Mouse (Mus musculus): Measurements from ENCODE around the gene P2ry14. TPM values are rescaled to one million over a fixed set of nuclear protein-coding genes. Genes with fewer than 3 reads are reported as not detected.
A peak's percentile ranks its signal among the peaks of the same experiment; 100 is the strongest.

P2ry14 gene
- polyA plus RNA-seq, 1 experiment from 2014 or later = 3.0 TPM

DNA sequence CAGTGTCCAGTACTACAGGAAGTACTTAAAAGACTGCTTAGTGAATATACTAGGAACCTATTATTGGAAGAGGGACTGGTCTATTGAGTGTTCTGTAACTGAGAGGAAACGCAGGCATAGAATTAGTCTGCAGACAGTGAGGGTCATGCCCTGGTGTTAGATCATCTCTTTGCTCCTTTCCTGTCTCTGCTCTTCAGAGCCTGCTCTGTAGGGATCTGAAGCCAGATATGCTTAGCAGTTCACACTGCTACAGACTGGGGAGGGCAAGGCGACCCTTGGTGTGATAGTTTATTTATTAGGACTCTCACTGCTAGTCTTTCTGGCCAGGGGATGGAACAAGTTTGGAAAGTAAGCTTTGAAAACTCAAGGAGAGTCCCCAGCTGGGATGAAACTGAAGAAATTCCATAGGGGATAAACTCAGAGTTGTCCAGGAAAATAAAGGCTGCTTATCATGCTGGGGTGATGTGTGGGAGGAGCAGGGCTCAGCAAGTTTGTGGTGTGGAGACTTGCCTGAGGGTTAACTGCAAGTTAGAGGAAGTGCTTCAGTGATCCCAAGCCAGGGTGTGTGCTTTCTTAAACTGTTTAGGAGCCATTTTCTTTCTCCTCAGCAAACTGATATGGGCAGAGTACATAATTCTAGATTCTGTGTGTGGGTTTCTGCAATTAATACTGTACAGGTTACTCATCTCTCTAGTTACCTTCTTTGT lies 16.7 kb upstream of the P2ry14 start:
- 26% methylated on average over 2 of the region's 2 CpGs for WGBS
- 0 out of 2 replicates have a peak overlapping the region, but pooled peaks have one; percentile 14 for H3K27ac ChIP-seq
- ATAC-seq (replicated peaks; ENCODE audit: low FRiP score) = peak; percentile 52
- no peaks in the 10 kb centered on the region for H3K9me3 ChIP-seq (replicated peaks)
- no peak overlapping the region for H3K4me2 ChIP-seq
- H3K4me3 ChIP-seq (replicated peaks) = no peak overlapping the region
- no peaks in the 10 kb centered on the region for H3K27me3 ChIP-seq
- H3K36me3 ChIP-seq = no peaks in the 10 kb centered on the region
- H3K4me1 ChIP-seq = peaks cover 14% of the 10 kb centered on the region
- no peak overlapping the region for H3K9ac ChIP-seq

DNA sequence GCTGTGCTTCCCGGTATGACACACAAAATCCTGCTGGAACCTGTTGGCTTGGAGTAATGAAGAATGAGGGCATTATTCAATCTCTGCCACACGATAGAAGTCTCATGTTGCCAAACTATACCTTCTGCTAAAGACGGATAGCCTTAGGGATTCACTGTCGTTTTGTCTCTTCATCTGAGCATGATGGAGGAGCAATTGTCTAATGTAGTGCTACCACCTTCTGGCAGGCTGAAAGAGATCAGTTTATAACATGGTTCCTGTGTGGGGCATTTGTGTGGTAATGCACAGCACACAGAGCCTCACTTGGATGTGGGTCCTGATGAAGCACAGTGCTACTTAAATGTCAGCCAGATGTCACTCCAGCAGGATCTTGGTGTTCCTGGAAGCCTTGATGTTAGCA lies 15.8 kb upstream of the P2ry14 start:
- Histone ChIP-seq H3K4me3 (replicated peaks) (no peak overlapping the region), H3K9ac (no peak overlapping the region), H3K27me3 (no peaks in the 10 kb centered on the region), H3K9me3 (replicated peaks) (no peaks in the 10 kb centered on the region), H3K4me2 (no peak overlapping the region), H3K27ac (no peak overlapping the region), H3K4me1 (peaks cover 14% of the 10 kb centered on the region), H3K36me3 (no peaks in the 10 kb centered on the region)
- WGBS = 81% methylated on average over 4 of the region's 4 CpGs
- no peak for ATAC-seq (replicated peaks; ENCODE audit: low FRiP score)

DNA sequence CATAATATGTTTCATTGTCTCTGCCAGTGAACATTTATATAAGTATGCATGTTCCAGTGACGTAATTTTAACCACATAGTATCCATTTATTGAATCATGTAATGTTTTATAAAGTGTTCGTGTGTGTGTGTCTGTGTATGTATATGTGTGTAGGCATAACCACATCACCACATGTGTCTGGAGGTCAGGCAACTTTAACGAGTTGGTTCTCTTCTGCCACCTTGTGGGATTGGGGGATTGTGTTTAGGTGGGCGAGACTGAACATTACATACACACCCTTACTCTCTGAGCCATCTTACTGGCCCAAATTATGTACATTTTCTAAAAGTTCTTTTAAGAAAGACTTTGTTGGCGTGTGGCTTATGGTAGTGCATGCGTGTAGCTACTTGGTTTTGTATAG lies 15.1 kb upstream of the P2ry14 start:
- ATAC-seq (replicated peaks; ENCODE audit: low FRiP score) = no peak
- 91% methylated on average over 6 of the region's 6 CpGs for WGBS
- no peak overlapping the region for H3K4me2 ChIP-seq
- H3K4me1 ChIP-seq = peaks cover 14% of the 10 kb centered on the region
- H3K9me3 ChIP-seq (replicated peaks) = no peaks in the 10 kb centered on the region
- no peaks in the 10 kb centered on the region for H3K27me3 ChIP-seq
- H3K36me3 ChIP-seq = no peaks in the 10 kb centered on the region
- no peak overlapping the region for H3K4me3 ChIP-seq (replicated peaks)
- H3K27ac ChIP-seq = no peak overlapping the region
- no peak overlapping the region for H3K9ac ChIP-seq

DNA sequence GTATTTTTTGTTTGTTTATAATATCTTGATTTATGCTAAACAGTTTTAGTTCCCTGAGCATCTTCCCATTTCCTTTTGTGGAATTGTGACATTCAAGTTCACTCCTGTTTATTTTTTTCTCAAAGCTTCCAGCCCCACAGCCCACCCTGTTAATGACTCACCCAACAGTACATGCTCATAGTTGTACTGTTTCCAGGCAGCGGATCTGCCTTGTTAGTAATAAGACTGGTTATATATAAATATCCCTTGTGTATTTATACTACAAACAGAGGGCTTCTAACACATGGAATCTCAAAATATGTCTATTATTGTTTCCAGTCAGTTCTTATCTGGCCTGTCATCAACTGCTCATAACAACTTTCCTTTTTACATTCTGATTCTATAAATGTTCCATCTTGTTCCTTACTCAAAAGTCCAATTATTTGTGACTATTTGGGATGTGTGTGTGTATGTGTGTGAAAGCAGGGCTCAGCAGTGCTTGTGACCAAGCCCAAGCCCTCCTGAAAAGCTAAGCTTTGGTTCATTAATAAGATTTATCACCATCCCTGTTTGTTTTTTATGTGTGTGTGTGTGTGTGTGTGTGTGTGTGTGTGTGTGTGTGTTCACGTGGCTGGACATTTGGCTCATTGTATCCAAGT lies 14.1 kb upstream of the P2ry14 start:
- no peak; the same call in 1 of the 2 replicates for ATAC-seq (replicated peaks; ENCODE audit: low FRiP score)
- Histone ChIP-seq H3K27me3 (no peaks in the 10 kb centered on the region), H3K4me3 (replicated peaks) (no peak overlapping the region), H3K9ac (no peak overlapping the region), H3K4me1 (peaks cover 14% of the 10 kb centered on the region), H3K36me3 (no peaks in the 10 kb centered on the region), H3K27ac (no peak overlapping the region), H3K9me3 (replicated peaks) (no peaks in the 10 kb centered on the region), H3K4me2 (no peak overlapping the region)
- WGBS = 47% methylated on average over 2 of the region's 2 CpGs

DNA sequence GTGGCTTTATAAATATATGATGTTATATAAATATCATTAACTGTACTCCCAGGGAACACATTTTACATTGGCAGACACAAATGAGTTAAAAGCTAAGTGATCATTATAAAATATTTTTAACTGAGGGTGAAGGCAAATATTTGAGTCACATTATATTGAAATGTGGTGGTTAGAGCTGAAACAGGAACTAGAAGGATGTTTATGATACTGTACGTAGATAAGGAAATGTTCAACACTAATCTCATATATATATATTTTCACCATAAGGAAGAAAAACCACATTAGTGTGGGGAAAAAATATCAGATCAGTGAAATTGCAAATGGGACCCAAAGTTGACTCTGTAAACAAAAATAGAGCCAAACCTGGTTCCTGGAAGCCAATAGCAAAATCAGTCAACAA lies 7.0 kb upstream of the P2ry14 start:
- Histone ChIP-seq H3K9me3 (replicated peaks) (no peaks in the 10 kb centered on the region), H3K4me3 (replicated peaks) (no peak overlapping the region), H3K27me3 (no peaks in the 10 kb centered on the region), H3K36me3 (no peaks in the 10 kb centered on the region), H3K4me2 (no peak overlapping the region), H3K9ac (no peak overlapping the region), H3K4me1 (no peaks in the 10 kb centered on the region), H3K27ac (no peak overlapping the region)
- ATAC-seq (replicated peaks; ENCODE audit: low FRiP score) = no peak
- WGBS = 79% methylated on average over 1 of the region's 1 CpGs

DNA sequence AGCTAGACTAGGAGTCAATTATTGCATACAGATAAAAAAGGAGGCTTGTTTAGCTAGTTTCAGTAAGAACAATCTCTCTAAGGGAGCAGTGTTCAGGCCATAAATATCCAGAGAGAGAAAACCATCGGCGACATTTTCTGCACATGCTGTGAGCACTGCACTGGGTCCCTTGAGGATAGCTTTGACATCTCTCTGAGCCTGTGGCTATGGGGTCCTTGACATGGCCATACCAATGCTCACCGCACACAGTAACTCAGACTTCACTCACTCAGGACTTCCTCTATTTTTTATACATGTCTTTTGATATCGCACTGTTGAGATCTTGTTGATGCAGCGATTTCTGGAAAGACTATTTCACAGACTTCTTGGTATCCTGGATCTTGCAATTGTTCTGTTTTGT lies 3.6 kb upstream of the P2ry14 start:
- no peak for ATAC-seq (replicated peaks; ENCODE audit: low FRiP score)
- Histone ChIP-seq H3K27ac (no peak overlapping the region), H3K36me3 (no peaks in the 10 kb centered on the region), H3K4me1 (no peaks in the 10 kb centered on the region), H3K9ac (no peak overlapping the region), H3K27me3 (no peaks in the 10 kb centered on the region), H3K4me2 (no peak overlapping the region), H3K4me3 (replicated peaks) (no peak overlapping the region), H3K9me3 (replicated peaks) (no peaks in the 10 kb centered on the region)
- 86% methylated on average over 5 of the region's 5 CpGs for WGBS

DNA sequence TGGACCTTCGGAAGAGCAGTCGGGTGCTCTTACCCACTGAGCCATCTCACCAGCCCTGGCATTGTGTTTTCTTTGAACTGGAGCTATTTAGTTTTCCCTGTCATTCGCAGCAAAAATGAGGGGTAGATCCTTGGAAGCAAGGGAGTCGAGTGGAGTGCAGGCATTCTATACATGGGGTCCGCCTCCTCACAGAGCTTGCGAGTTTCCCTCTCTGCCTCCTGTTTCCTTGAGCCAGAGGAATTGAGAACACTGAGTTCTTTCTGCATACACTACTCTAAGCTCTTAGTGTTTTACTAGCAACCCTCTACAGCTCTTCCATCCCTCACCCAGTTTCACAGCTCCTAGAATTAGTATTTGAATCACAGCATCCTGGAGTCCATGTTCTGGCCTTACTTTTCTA lies 2.0 kb upstream of the P2ry14 start:
- no peak overlapping the region for H3K27ac ChIP-seq
- H3K9ac ChIP-seq = no peak overlapping the region
- ATAC-seq (replicated peaks; ENCODE audit: low FRiP score) = no peak
- 91% methylated on average over 6 of the region's 6 CpGs for WGBS
- H3K4me2 ChIP-seq = no peak overlapping the region
- H3K27me3 ChIP-seq = no peaks in the 10 kb centered on the region
- H3K4me1 ChIP-seq = no peaks in the 10 kb centered on the region
- no peaks in the 10 kb centered on the region for H3K36me3 ChIP-seq
- H3K9me3 ChIP-seq (replicated peaks) = no peaks in the 10 kb centered on the region
- no peak overlapping the region for H3K4me3 ChIP-seq (replicated peaks)

DNA sequence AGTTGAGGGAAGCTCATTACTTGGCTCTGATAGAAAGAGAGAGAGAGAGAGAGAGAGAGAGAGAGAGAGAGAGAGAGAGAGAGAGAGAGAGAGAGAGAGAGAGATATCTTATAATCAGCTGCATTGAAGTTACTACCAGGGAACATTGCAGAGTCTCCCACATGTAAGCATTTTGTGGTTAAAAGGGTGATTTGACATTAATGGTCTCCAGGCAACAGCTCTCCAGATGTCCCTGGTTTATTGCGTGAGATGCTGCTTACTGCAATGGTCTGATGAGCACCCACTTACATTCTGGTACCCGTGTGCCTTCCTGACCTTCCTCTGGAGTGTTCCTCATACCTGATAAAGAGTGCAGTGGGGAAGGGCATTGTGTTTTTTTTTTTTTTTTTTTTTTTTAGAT lies 1.5 kb upstream of the P2ry14 start:
- Histone ChIP-seq H3K4me3 (replicated peaks) (no peak overlapping the region), H3K9ac (no peak overlapping the region), H3K4me1 (no peaks in the 10 kb centered on the region), H3K27me3 (no peaks in the 10 kb centered on the region), H3K9me3 (replicated peaks) (no peaks in the 10 kb centered on the region), H3K4me2 (no peak overlapping the region), H3K27ac (no peak overlapping the region), H3K36me3 (no peaks in the 10 kb centered on the region)
- ATAC-seq (replicated peaks; ENCODE audit: low FRiP score) = no peak
- 68% methylated on average over 2 of the region's 2 CpGs for WGBS

DNA sequence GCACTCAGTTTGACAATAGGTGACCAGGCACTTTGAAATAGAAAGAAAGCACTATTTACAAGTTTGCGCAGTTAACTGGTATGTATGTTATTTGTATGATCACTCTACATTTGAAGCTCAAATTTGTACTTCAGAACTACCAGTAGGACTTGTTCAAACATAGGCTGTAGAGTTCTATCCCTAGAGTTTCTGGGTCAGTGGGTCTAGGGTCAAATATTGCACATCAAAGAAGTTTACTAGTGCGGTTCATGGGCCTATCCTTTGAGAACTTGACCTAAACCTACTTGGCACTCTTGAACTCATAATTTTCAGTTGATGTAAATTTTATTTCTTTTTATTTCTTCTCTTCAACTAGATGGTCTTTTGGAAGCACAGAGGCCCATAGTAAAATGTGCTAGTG lies 2.8 kb downstream of the P2ry14 start:
- no peak overlapping the region for H3K27ac ChIP-seq

DNA sequence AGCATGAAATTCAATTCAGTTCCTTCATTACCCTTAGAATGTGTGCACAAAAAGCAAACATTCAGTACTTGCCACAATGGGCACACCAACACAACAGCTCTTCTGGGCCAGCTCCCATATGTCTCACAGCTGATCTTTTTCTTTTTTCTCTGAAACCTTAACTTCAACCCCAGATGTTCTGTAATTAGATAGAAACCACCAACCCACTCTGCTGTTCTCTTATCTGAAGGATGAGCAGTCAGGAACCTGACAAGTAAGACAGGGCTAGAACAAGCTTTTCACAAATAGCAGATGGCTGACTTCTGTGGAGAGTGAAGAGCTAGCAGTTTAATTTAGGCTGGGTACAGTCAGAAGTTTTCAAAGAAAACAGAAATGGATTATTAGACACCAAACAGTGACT lies 3.8 kb downstream of the P2ry14 start:
- no peak overlapping the region for H3K27ac ChIP-seq
- no peak for ATAC-seq (replicated peaks; ENCODE audit: low FRiP score)
- no peaks in the 10 kb centered on the region for H3K4me1 ChIP-seq
- H3K27me3 ChIP-seq = no peaks in the 10 kb centered on the region
- no peak overlapping the region for H3K9ac ChIP-seq
- no peaks in the 10 kb centered on the region for H3K9me3 ChIP-seq (replicated peaks)
- no peaks in the 10 kb centered on the region for H3K36me3 ChIP-seq
- H3K4me2 ChIP-seq = no peak overlapping the region
- no peak overlapping the region for H3K4me3 ChIP-seq (replicated peaks)

More for the DNA sequence above, 2.8 kb downstream of the P2ry14 start:
- Histone ChIP-seq H3K4me1 (no peaks in the 10 kb centered on the region), H3K4me3 (replicated peaks) (no peak overlapping the region), H3K4me2 (no peak overlapping the region), H3K9me3 (replicated peaks) (no peaks in the 10 kb centered on the region), H3K9ac (no peak overlapping the region), H3K27me3 (no peaks in the 10 kb centered on the region), H3K36me3 (no peaks in the 10 kb centered on the region)
- WGBS = 90% methylated on average over 2 of the region's 2 CpGs
- ATAC-seq (replicated peaks; ENCODE audit: low FRiP score) = no peak

DNA sequence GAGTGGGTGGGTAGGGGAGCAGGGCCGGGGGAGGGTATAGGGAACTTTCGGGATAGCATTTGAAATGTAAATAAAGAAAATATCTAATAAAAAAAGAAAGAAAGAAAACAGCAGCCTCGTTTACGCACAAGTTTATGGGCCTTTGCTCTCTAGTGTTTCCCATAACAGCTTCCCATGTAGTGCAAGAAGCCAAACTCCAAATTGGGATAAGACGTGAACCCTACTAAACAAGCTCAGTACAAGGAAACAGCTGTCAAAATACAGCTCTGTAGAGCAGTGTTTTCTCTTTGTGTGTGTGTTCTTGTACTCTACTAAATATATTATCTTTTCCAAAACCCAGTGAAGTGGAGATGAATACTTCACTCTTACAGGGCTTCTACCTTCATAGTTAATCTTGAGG lies 8.2 kb downstream of the P2ry14 start:
- H3K4me1 ChIP-seq = no peaks in the 10 kb centered on the region
- 34% methylated on average over 5 of the region's 5 CpGs for WGBS
- H3K27me3 ChIP-seq = no peaks in the 10 kb centered on the region
- H3K9ac ChIP-seq = no peak overlapping the region
- peak; percentile 70; the same call in 1 of the 2 replicates for ATAC-seq (replicated peaks; ENCODE audit: low FRiP score)
- no peaks in the 10 kb centered on the region for H3K36me3 ChIP-seq
- H3K4me2 ChIP-seq = no peak overlapping the region
- no peaks in the 10 kb centered on the region for H3K9me3 ChIP-seq (replicated peaks)
- no peak overlapping the region for H3K27ac ChIP-seq
- no peak overlapping the region for H3K4me3 ChIP-seq (replicated peaks)

DNA sequence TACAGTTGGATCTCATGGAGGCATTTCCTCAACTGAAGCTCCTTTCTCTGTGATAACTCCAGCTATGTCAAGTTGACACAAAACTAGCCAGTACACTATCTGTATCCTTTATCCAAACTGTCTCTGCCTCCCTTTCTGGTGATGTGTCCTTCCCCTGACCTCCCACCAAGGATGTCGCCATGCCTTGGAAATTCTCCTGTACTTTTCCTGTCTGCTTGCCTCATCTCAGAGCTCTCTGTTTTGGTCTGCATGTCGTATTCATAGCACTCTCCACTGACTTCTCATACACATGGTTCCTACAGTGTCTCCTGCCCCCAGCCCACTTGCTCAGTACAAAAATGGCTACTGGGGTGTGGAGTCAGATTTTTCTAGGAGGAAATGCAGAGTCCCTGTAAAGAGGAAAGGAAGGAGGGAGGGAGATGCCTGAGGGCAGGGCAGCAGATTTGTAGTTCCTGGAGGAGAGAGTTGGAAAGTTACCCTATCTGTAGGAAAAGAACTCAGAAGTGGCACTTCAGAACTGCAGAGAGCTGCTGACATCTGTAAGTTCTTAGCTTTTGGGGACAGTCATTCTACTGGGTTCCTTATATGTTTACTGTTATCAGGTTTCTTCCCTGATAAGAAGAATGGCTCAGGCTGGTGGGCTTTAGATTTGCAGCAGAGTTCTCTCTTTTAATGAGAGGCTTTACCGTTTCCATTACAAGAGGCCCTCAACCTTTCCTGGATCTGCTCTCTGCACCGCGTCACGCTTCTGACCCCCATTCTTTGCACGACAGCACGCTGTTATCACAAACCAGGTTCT lies 11.7 kb downstream of the P2ry14 start:
- Histone ChIP-seq H3K4me1 (no peaks in the 10 kb centered on the region), H3K27ac (no peak overlapping the region), H3K9me3 (replicated peaks) (no peaks in the 10 kb centered on the region), H3K4me3 (replicated peaks) (no peak overlapping the region), H3K27me3 (no peaks in the 10 kb centered on the region), H3K4me2 (no peak overlapping the region), H3K9ac (no peak overlapping the region), H3K36me3 (no peaks in the 10 kb centered on the region)
- no peak for ATAC-seq (replicated peaks; ENCODE audit: low FRiP score)
- WGBS = 80% methylated on average over 8 of the region's 8 CpGs
